Mouse (Mus musculus): ENCODE results near the gene Rab5a. TPM values are rescaled to one million over a fixed set of nuclear protein-coding genes. Genes with fewer than 3 reads are reported as not detected.
A peak's percentile ranks its signal among the peaks of the same experiment; 100 is the strongest.
"Not testable (repeated sequence)": the region's sequence is repeated elsewhere in the genome, so short reads cannot be mapped to it uniquely, and the experiment has no call there.

Gene Rab5a
- polyA plus RNA-seq, 1 experiment from 2014 or later, result 81.6 TPM

- DNase-seq (ENCODE audit: low spot score) (no peak), ATAC-seq (no peak)
- H3K36me3 ChIP-seq (ENCODE audit: control insufficient read depth, insufficient read depth, low read length), result no peaks in the 10 kb centered on the region
- H3K9ac ChIP-seq (ENCODE audit: low read length), result no peak overlapping the region
- no peak overlapping the region for H3K27ac ChIP-seq (ENCODE audit: low read depth, low read length)
- H3K4me2 ChIP-seq (ENCODE audit: low read length), result no peak overlapping the region
- WGBS, result 55% methylated on average over 2 of the region's 2 CpGs
- no peaks in the 10 kb centered on the region for H3K9me3 ChIP-seq (replicated peaks; ENCODE audit: control insufficient read depth, low read length)
- H3K4me3 ChIP-seq (ENCODE audit: low read depth, low read length), result no peak overlapping the region
- H3K4me1 ChIP-seq (ENCODE audit: control insufficient read depth, insufficient read depth, low read length), result no peaks in the 10 kb centered on the region
- no peaks in the 10 kb centered on the region for H3K27me3 ChIP-seq (replicated peaks; ENCODE audit: control insufficient read depth, insufficient read depth, low read length)
These were observed 52.1 kb downstream of the Rab5a start for GRCm38 (mm10) chr17:53531160-53531559.

GRCm38 (mm10) chr17:53532425-53532824 lies 53.4 kb downstream of the Rab5a start:
- H3K9ac ChIP-seq (ENCODE audit: low read length), result no peak overlapping the region
- no peaks in the 10 kb centered on the region for H3K27me3 ChIP-seq (replicated peaks; ENCODE audit: control insufficient read depth, insufficient read depth, low read length)
- H3K4me1 ChIP-seq (ENCODE audit: control insufficient read depth, insufficient read depth, low read length), result no peaks in the 10 kb centered on the region
- H3K9me3 ChIP-seq (replicated peaks; ENCODE audit: control insufficient read depth, low read length), result no peaks in the 10 kb centered on the region
- no peak overlapping the region for H3K4me3 ChIP-seq (ENCODE audit: low read depth, low read length)
- ATAC-seq (no peak), DNase-seq (ENCODE audit: low spot score) (no peak)
- no peak overlapping the region for H3K27ac ChIP-seq (ENCODE audit: low read depth, low read length)
- no peaks in the 10 kb centered on the region for H3K36me3 ChIP-seq (ENCODE audit: control insufficient read depth, insufficient read depth, low read length)
- H3K4me2 ChIP-seq (ENCODE audit: low read length), result no peak overlapping the region
- WGBS, result 73% methylated on average over 2 of the region's 2 CpGs

GRCm38 (mm10) chr17:53539351-53539750 lies 60.3 kb downstream of the Rab5a start, which contains the start of gene Pp2d1:
TSS of gene Pp2d1 (minus strand) at chr17:53539451.
- H3K36me3 ChIP-seq (ENCODE audit: control insufficient read depth, insufficient read depth, low read length); DNase-seq (ENCODE audit: low spot score); H3K4me2 ChIP-seq (ENCODE audit: low read length); H3K9me3 ChIP-seq (replicated peaks; ENCODE audit: control insufficient read depth, low read length); H3K4me3 ChIP-seq (ENCODE audit: low read depth, low read length); H3K4me1 ChIP-seq (ENCODE audit: control insufficient read depth, insufficient read depth, low read length); H3K27me3 ChIP-seq (replicated peaks; ENCODE audit: control insufficient read depth, insufficient read depth, low read length); ATAC-seq; H3K9ac ChIP-seq (ENCODE audit: low read length); H3K27ac ChIP-seq (ENCODE audit: low read depth, low read length): not testable (repeated sequence)
- WGBS, result 75% methylated on average over 2 of the region's 2 CpGs

- Histone ChIP-seq H3K27me3 (replicated peaks; ENCODE audit: control insufficient read depth, insufficient read depth, low read length) (no peaks in the 10 kb centered on the region), H3K4me3 (ENCODE audit: low read depth, low read length) (no peak overlapping the region), H3K4me1 (ENCODE audit: control insufficient read depth, insufficient read depth, low read length) (no peaks in the 10 kb centered on the region), H3K9ac (ENCODE audit: low read length) (no peak overlapping the region), H3K9me3 (replicated peaks; ENCODE audit: control insufficient read depth, low read length) (no peaks in the 10 kb centered on the region), H3K4me2 (ENCODE audit: low read length) (no peak overlapping the region), H3K36me3 (ENCODE audit: control insufficient read depth, insufficient read depth, low read length) (no peaks in the 10 kb centered on the region), H3K27ac (ENCODE audit: low read depth, low read length) (no peak overlapping the region)
- WGBS, result 94% methylated on average over 4 of the region's 4 CpGs
- no peak for DNase-seq (ENCODE audit: low spot score)
- no peak for ATAC-seq
These were observed 63.5 kb downstream of the Rab5a start for GRCm38 (mm10) chr17:53542536-53542935.

- peak; percentile 48; the same call in 1 of the 2 replicates for ATAC-seq
These were observed 64.7 kb downstream of the Rab5a start for GRCm38 (mm10) chr17:53543591-53544324.

GRCm38 (mm10) chr17:53551306-53552299 lies 72.6 kb downstream of the Rab5a start:
- Histone ChIP-seq H3K4me1 (ENCODE audit: control insufficient read depth, insufficient read depth, low read length) (peaks cover 9% of the 10 kb centered on the region; the same call in 1 of the 2 replicates), H3K36me3 (ENCODE audit: control insufficient read depth, insufficient read depth, low read length) (no peaks in the 10 kb centered on the region), H3K4me3 (ENCODE audit: low read depth, low read length) (no peak overlapping the region), H3K4me2 (ENCODE audit: low read length) (no peak overlapping the region), H3K27ac (ENCODE audit: low read depth, low read length) (peak overlapping the region; percentile 65), H3K27me3 (replicated peaks; ENCODE audit: control insufficient read depth, insufficient read depth, low read length) (no peaks in the 10 kb centered on the region), H3K9me3 (replicated peaks; ENCODE audit: control insufficient read depth, low read length) (no peaks in the 10 kb centered on the region), H3K9ac (ENCODE audit: low read length) (no peak overlapping the region)
- peak; percentile 85 for ATAC-seq
- 35% methylated on average over 8 of the region's 8 CpGs for WGBS
- DNase-seq (ENCODE audit: low spot score), result peak; percentile 77

More at GRCm38 (mm10) chr17:53543591-53544324, 64.7 kb downstream of the Rab5a start:
- no peak overlapping the region for H3K4me3 ChIP-seq (ENCODE audit: low read depth, low read length)
- no peak overlapping the region for H3K4me2 ChIP-seq (ENCODE audit: low read length)
- H3K27me3 ChIP-seq (replicated peaks; ENCODE audit: control insufficient read depth, insufficient read depth, low read length), result no peaks in the 10 kb centered on the region
- no peaks in the 10 kb centered on the region for H3K36me3 ChIP-seq (ENCODE audit: control insufficient read depth, insufficient read depth, low read length)
- H3K9ac ChIP-seq (ENCODE audit: low read length), result no peak overlapping the region
- H3K4me1 ChIP-seq (ENCODE audit: control insufficient read depth, insufficient read depth, low read length), result no peaks in the 10 kb centered on the region
- no peaks in the 10 kb centered on the region for H3K9me3 ChIP-seq (replicated peaks; ENCODE audit: control insufficient read depth, low read length)
- 49% methylated on average over 9 of the region's 9 CpGs for WGBS
- DNase-seq (ENCODE audit: low spot score), result peak; percentile 52
- no peak overlapping the region for H3K27ac ChIP-seq (ENCODE audit: low read depth, low read length)

- no peak overlapping the region for H3K27ac ChIP-seq (ENCODE audit: low read depth, low read length)
- no peak overlapping the region for H3K4me3 ChIP-seq (ENCODE audit: low read depth, low read length)
- H3K36me3 ChIP-seq (ENCODE audit: control insufficient read depth, insufficient read depth, low read length), result no peaks in the 10 kb centered on the region
- no peaks in the 10 kb centered on the region for H3K27me3 ChIP-seq (replicated peaks; ENCODE audit: control insufficient read depth, insufficient read depth, low read length)
- WGBS, result 54% methylated on average over 4 of the region's 4 CpGs
- no peak overlapping the region for H3K9ac ChIP-seq (ENCODE audit: low read length)
- ATAC-seq (no peak), DNase-seq (ENCODE audit: low spot score) (peak; percentile 14)
- H3K9me3 ChIP-seq (replicated peaks; ENCODE audit: control insufficient read depth, low read length), result no peaks in the 10 kb centered on the region
- H3K4me2 ChIP-seq (ENCODE audit: low read length), result no peak overlapping the region
- H3K4me1 ChIP-seq (ENCODE audit: control insufficient read depth, insufficient read depth, low read length), result peaks cover 9% of the 10 kb centered on the region; the same call in 1 of the 2 replicates
These were observed 75.1 kb downstream of the Rab5a start for GRCm38 (mm10) chr17:53554088-53554487.

GRCm38 (mm10) chr17:53554813-53555212 lies 75.8 kb downstream of the Rab5a start:
- Histone ChIP-seq H3K36me3 (ENCODE audit: control insufficient read depth, insufficient read depth, low read length) (no peaks in the 10 kb centered on the region), H3K27me3 (replicated peaks; ENCODE audit: control insufficient read depth, insufficient read depth, low read length) (no peaks in the 10 kb centered on the region), H3K4me2 (ENCODE audit: low read length) (no peak overlapping the region), H3K4me1 (ENCODE audit: control insufficient read depth, insufficient read depth, low read length) (peaks cover 9% of the 10 kb centered on the region; the same call in 1 of the 2 replicates), H3K4me3 (ENCODE audit: low read depth, low read length) (no peak overlapping the region), H3K9me3 (replicated peaks; ENCODE audit: control insufficient read depth, low read length) (no peaks in the 10 kb centered on the region), H3K27ac (ENCODE audit: low read depth, low read length) (no peak overlapping the region), H3K9ac (ENCODE audit: low read length) (no peak overlapping the region)
- ATAC-seq (no peak), DNase-seq (ENCODE audit: low spot score) (no peak)
- WGBS, result 76% methylated on average over 3 of the region's 3 CpGs

Measured in forebrain, embryonic 14.5 days (tissue).